Mouse (Mus musculus) brain, embryonic 14.5 days (tissue): ENCODE results near the gene Tarbp1.

ENCODE experiments used
- CTCF ChIP-seq: fragments of 200-500 bp; IDR thresholded peaks from 2 replicates; pipeline ENCODE4 v1.5.1; 2012; ENCODE audit warnings: inconsistent platforms, mild to moderate bottlenecking, moderate library complexity, borderline replicate concordance; ENCODE audit not compliant: insufficient read depth, insufficient read length; ENCODE audit errors: extremely low read depth
- POLR2A ChIP-seq: fragments of 200-500 bp; IDR thresholded peaks from 2 replicates; pipeline ENCODE4 v1.6.1; 2012; ENCODE audit warnings: mild to moderate bottlenecking, inconsistent platforms, borderline replicate concordance; ENCODE audit not compliant: poor library complexity, insufficient read depth, insufficient read length, severe bottlenecking; ENCODE audit errors: extremely low read depth

DNA sequence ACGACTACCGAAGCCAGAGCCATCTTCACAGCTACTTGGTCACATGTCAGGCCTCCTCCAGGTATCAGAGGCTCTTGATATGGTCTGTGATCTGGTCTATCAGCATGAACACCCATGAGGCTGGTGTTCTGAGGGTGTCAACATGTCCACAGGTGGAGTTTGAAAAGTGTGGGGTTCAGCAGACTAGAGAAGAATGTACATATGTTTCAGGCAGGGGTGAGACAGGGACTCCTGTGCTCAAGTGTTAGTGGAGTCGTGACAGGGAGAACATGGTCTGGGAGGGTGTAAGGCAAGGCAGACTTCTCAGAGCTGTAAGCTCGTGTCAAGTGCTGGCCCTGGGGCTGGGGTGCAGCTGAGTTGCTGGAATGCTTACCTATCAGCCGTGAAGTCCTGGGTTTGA is 22.1 kb upstream of the Tarbp1 start:
- TF ChIP-seq CTCF (no peak), POLR2A (no peak)
